Mouse (Mus musculus) stomach, postnatal 0 days (tissue): Measurements from ENCODE around the gene Ddx21.

Experiments used
- CTCF ChIP-seq: IDR thresholded peaks from 2 replicates; pipeline ENCODE4 v1.5.1; 2016; ENCODE audit warnings: antibody characterized with exemption, low read depth, mild to moderate bottlenecking, moderate library complexity
- EP300 ChIP-seq: optimal IDR thresholded peaks from 2 replicates; pipeline ENCODE3; 2016; ENCODE audit warnings: antibody characterized with exemption

DNA sequence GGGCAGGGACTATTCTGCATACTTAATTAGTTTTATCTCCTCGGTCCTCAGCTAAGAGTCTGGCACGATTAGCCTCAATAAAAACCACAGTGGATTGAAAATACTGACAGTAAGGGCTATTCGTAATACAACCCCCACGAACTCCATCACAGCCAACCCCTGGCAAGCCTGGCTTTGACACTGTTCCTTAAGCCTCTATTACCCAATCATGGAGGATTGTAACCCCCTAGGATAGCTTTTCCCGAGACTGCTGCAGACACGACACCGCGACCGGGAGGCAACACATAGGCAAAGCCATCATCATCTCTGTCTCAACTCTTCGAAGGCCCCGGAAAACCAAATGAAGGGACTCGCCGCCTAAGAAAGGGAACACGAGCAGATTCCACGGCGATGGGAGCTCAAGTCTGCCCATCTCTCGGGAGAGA is 48.3 kb upstream of the Ddx21 start:
- no peak for TF ChIP-seq CTCF
- TF ChIP-seq EP300 = no peak
